Mouse (Mus musculus): Measurements from ENCODE around the gene Rab39. TPM values are rescaled to one million over a fixed set of nuclear protein-coding genes. Genes with fewer than 3 reads are reported as not detected.

Rab39 gene
- polyA plus RNA-seq (2012; rRNA removed): 1.7 and 1.9 TPM in 2 replicates

DNA sequence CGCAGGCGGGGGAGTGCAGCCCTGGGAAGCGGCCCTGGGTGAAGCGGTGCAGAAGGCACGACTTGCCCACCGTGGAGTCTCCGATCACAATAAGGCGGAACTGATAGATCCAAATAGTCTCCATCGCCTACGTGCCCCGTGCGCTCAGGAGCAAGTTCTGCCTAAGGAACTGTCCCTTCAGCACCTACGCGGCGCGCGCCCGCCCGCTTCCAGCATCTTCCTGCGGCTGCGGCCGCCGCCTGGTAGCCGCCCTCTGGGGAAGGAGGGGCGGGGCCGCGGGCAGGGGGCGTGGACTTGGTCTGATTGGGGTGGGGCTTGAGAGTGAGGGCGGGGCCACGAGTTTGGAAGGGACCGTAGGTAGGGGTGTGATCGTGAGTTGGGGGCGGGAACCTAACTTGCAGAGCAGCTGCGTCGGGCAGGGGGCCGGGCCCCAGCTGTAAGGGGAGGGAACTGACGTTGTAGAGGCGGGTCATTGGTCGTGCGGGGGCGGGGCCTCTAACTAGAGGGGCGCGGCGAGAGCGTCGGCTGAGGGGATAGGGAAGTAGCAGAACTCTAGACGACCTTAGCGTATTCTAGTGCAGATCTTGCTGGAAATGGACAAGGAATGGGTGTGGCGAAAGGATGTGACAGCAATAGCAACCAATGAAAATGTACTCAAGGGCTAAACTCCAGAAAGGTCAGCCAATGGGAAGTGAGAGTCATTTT is at the start of gene Rab39:
Gene Rab39, minus strand, starts transcription at position 241 of the 705 bp plus-strand sequence.

DNA sequence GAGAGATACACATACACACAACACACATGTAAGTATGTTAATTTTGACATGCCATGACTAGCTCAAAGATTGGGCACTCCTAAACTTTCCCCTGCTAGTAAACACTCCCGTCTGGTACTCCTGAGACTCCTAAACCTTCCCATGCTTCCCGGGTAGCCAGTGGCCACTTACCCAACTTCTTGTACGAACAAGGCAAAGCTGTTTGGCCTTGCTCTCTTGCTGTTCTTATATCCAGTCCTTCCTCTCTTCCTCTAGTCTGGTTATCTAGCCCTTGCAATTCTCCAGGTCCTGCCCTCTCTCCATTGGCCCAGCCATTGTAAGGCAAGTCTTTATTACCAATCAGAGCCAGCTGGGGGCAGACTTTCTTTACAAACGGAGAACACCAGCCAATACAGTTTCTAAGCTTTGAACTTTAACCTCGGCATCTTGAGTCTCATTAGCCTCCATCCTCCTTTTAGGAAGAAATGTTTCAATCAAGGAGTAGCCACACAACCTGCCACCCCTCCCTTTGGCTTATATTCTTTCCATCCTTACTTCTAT is 36.3 kb downstream of the Rab39 start, which contains the start of gene Cul5:
Gene Cul5, minus strand, starts transcription at position 335 of the 540 bp plus-strand sequence.

Other genes starting within 250 kb of the Rab39 start
- gene Atm, start 169.5 kb downstream of the Rab39 start, polyA plus RNA-seq (2012; rRNA removed): 20.2 and 22.6 TPM in 2 replicates
- 10.8 and 18.5 TPM in 2 replicates for gene Npat, start 169.2 kb downstream of the Rab39 start, polyA plus RNA-seq (2012; rRNA removed)
- 46.9 and 59.9 TPM in 2 replicates for gene Acat1, start 95.8 kb downstream of the Rab39 start, polyA plus RNA-seq (2012; rRNA removed)
- 21.1 and 23.9 TPM in 2 replicates for gene Cul5, start 36.2 kb downstream of the Rab39 start, polyA plus RNA-seq (2012; rRNA removed)
- gene Slc35f2, start 65.3 kb upstream of the Rab39 start, polyA plus RNA-seq (2012; rRNA removed): 2.1 and 3.3 TPM in 2 replicates
- gene Sln, start 143.9 kb upstream of the Rab39 start, polyA plus RNA-seq (2012; rRNA removed): 2.6 TPM in 1 of 2 replicates, not detected in the other